Mouse (Mus musculus) B cell, adult 62 days (primary cell): ENCODE results near the gene Vmn1r120. TPM values are rescaled to one million over a fixed set of nuclear protein-coding genes. Genes with fewer than 3 reads are reported as not detected.

Source experiments
- total RNA-seq: library from RNA; stranded (reverse); gene quantifications from 4 replicates; pipeline ENCODE4 v1.2.4, GENCODE M21; 2023

Vmn1r120 gene
- not detected in 4 replicates for total RNA-seq

DNA sequence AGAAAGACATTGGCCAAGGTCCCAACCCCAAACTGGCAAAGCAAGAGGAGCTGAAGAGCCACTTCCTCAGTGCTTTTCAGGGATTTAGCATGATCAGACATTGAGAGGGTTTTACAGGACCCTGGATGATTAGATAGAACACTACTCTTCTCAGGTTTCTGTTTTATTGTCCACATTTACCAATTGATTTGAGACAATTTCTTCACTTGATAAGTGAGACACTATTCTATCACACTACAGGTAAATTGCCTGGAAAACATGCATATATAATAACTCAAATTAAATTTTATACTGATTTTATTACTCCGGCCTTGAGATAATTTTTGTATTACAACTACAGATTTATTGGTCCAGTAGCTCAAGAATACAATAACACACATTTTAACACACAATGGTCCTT is at the start of gene Vmn1r120:
Gene Vmn1r120 (minus strand): TSS at position 101 of the 400 bp plus-strand sequence.

DNA sequence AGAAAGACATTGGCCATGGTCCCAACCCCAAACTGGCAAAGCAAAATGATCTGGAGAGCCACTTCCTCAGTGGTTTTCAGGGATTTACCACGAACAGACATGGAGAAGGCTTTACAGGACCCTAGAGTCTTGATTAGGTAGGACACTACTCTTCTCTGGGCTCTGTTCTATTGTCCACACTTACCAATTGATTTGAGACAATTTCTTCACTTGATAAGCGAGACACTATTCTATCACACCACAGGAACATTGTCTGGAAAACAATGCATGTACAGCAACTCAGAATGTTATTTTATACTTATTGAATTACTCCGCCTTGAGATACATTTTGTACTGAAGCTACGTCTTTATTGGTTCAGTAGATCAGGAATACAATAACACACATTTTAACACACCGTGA is 44.8 kb upstream of the Vmn1r120 start, which contains the start of gene Vmn1r121:
Gene Vmn1r121 (minus strand): TSS at position 101 of the 400 bp plus-strand sequence.

DNA sequence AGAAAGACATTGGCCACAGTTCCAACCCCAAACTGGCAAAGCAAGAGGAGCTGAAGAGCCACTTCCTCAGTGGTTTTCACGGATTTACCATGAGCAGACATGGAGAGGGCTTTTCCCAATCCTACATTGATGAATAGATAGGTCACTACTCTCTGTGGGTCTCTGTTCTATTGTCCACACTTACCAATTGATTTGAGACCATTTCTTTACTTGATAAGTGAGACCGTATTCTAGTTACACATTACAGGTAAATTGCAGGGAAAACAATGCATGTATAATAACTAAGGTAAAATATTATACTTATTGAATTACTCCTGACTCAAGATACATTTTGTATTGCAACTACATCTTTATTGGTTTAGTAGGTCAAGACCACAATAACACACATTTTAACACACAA is 41.2 kb downstream of the Vmn1r120 start, which contains the start of gene Vmn1r119:
Gene Vmn1r119 (minus strand): TSS at position 101 of the 400 bp plus-strand sequence.

Other genes with a start within 250 kb of the Vmn1r120 start
- not detected in 4 replicates for gene Vmn1r114, start 241.6 kb downstream of the Vmn1r120 start, total RNA-seq
- gene Vmn1r115, start 208.8 kb downstream of the Vmn1r120 start, total RNA-seq: not detected in 4 replicates
- not detected in 4 replicates for gene Vmn1r116, start 181.5 kb downstream of the Vmn1r120 start, total RNA-seq
- gene Vmn1r117, start 169.7 kb downstream of the Vmn1r120 start, total RNA-seq: not detected in 4 replicates
- not detected in 4 replicates for gene Vmn1r118, start 141.4 kb downstream of the Vmn1r120 start, total RNA-seq
- gene Vmn1r119, start 41.3 kb downstream of the Vmn1r120 start, total RNA-seq: not detected in 4 replicates
- not detected in 4 replicates for gene Vmn1r121, start 44.7 kb upstream of the Vmn1r120 start, total RNA-seq
- not detected in 4 replicates for gene Vmn1r122, start 80.3 kb upstream of the Vmn1r120 start, total RNA-seq
- not detected in 4 replicates for gene Vmn1r123, start 108.4 kb upstream of the Vmn1r120 start, total RNA-seq
- not detected in 4 replicates for gene Gm5157, start 136.6 kb upstream of the Vmn1r120 start, total RNA-seq
- not detected in 4 replicates for gene Vmn1r124, start 206.8 kb upstream of the Vmn1r120 start, total RNA-seq
- not detected in 4 replicates for gene Vmn1r125, start 218.4 kb upstream of the Vmn1r120 start, total RNA-seq
- gene Vmn1r126, start 247.7 kb upstream of the Vmn1r120 start, total RNA-seq: not detected in 4 replicates